ENCODE assay signal across 20 mouse cellular contexts in genomic region chr3:73667245-73668131, GRCm38 (mm10).
"Had no signal": no experiment of that assay in that cellular context is flagged by ENCODE, and none has a peak within 500 bp of the region (broad histone marks: within the 10 kb centered on the region; RNA-seq: fewer than 3 reads in every experiment).

No protein-coding gene starts in this region.

- H3K36me3 ChIP-seq: forebrain, embryonic 15.5 days; heart, embryonic 10.5 days; heart, embryonic 13.5 days; heart, embryonic 15.5 days; hindbrain, embryonic 13.5 days; hindbrain, embryonic 15.5 days; limb, embryonic 13.5 days; limb, embryonic 15.5 days had no signal

- H3K4me2 ChIP-seq: forebrain, embryonic 15.5 days; heart, embryonic 13.5 days; heart, embryonic 15.5 days; hindbrain, embryonic 13.5 days; hindbrain, embryonic 15.5 days; limb, embryonic 13.5 days; limb, embryonic 15.5 days had no signal

- H3K4me1 ChIP-seq: forebrain, embryonic 15.5 days; heart, embryonic 10.5 days; heart, embryonic 13.5 days; heart, embryonic 15.5 days; hindbrain, embryonic 13.5 days; hindbrain, embryonic 15.5 days; limb, embryonic 13.5 days; limb, embryonic 15.5 days had no signal

- DNase-seq: forebrain, postnatal 0 days; gastrocnemius, postnatal 14 days; gastrocnemius, postnatal 36 days; heart, adult 18-20 months; heart, postnatal 14 days; heart, postnatal 36 days; kidney, adult 18-20 months; kidney, adult 8-10 months; kidney, postnatal 25 days; left cerebral cortex, postnatal 4 days had no signal

- H3K27ac ChIP-seq: forebrain, embryonic 15.5 days; heart, embryonic 10.5 days; heart, embryonic 13.5 days; heart, embryonic 15.5 days; hindbrain, embryonic 13.5 days; hindbrain, embryonic 15.5 days; hindbrain, postnatal 0 days; layer of hippocampus, adult 2 months; limb, embryonic 13.5 days; limb, embryonic 15.5 days had no signal

- H3K9me3 ChIP-seq: forebrain, embryonic 15.5 days; heart, embryonic 10.5 days; heart, embryonic 13.5 days; heart, embryonic 15.5 days; hindbrain, embryonic 13.5 days; hindbrain, embryonic 15.5 days; limb, embryonic 13.5 days; limb, embryonic 15.5 days had no signal

- H3K4me3 ChIP-seq: forebrain, embryonic 15.5 days; heart, embryonic 10.5 days; heart, embryonic 13.5 days; heart, embryonic 15.5 days; hindbrain, embryonic 13.5 days; hindbrain, embryonic 15.5 days; layer of hippocampus, adult 2 months; limb, embryonic 13.5 days; limb, embryonic 15.5 days had no signal

- H3K9ac ChIP-seq: forebrain, embryonic 15.5 days; forebrain, postnatal 0 days; heart, embryonic 13.5 days; heart, embryonic 15.5 days; hindbrain, embryonic 13.5 days; hindbrain, embryonic 15.5 days; limb, embryonic 13.5 days; limb, embryonic 15.5 days had no signal

- ATAC-seq: forebrain, embryonic 15.5 days; forebrain, postnatal 0 days; hindbrain, postnatal 0 days had no signal

- H3K27me3 ChIP-seq: forebrain, embryonic 15.5 days; heart, embryonic 13.5 days; heart, embryonic 15.5 days; hindbrain, embryonic 13.5 days; hindbrain, embryonic 15.5 days; limb, embryonic 13.5 days; limb, embryonic 15.5 days had no signal
